Mouse (Mus musculus) layer of hippocampus, postnatal 36 days (tissue): Measurements from ENCODE around the gene Vstm2l. TPM values are rescaled to one million over a fixed set of nuclear protein-coding genes. Genes with fewer than 3 reads are reported as not detected.

Experiments
- total RNA-seq, 2 experiments: library from RNA; stranded (reverse); gene quantifications; 2 replicates each; pipeline ENCODE4 v1.2.3; 2021

Vstm2l gene
- total RNA-seq, 2 experiments from 2014 or later, result 111 to 124 TPM

Other genes starting within 250 kb of the Vstm2l start
- 10 to 100 TPM; 30.6 to 33.0 TPM for gene Ctnnbl1, start 177.3 kb upstream of the Vstm2l start, total RNA-seq
- gene Tti1, start 113.8 kb downstream of the Vstm2l start, total RNA-seq, result 10 to 100 TPM; 20.4 to 22.7 TPM
- gene Rprd1b, start 113.8 kb downstream of the Vstm2l start, total RNA-seq, result 10 to 100 TPM; 46.4 to 54.7 TPM
- 10 to 100 TPM in 1 of 2 experiments, 1 to 10 TPM in 1; 7.9 to 12.7 TPM for gene Tgm2, start 231.8 kb downstream of the Vstm2l start, total RNA-seq